Mouse (Mus musculus) lung, embryonic 16.5 days (tissue): Measurements from ENCODE around the gene Dnm2. TPM values are rescaled to one million over a fixed set of nuclear protein-coding genes. Genes with fewer than 3 reads are reported as not detected.
A peak's percentile ranks its signal among the peaks of the same experiment; 100 is the strongest.
"Not testable (repeated sequence)": the region's sequence is repeated elsewhere in the genome, so short reads cannot be mapped to it uniquely, and the experiment has no call there.

Experiments
- ATAC-seq: fragments of 200-750 bp; cut with Nextera tagmentation; 2 replicates; pipeline ENCODE4 v1.8.0; 2017; ENCODE audit warnings: low read depth, mild to moderate bottlenecking, moderate library complexity
- H3K27ac ChIP-seq: fragments of 300-500 bp; sonication (generic); 2 replicates; pipeline ENCODE4 v1.5.1; 2014; ENCODE audit warnings: mild to moderate bottlenecking, control low read depth, low read length
- H3K27me3 ChIP-seq: fragments of 300-500 bp; sonication (generic); 2 replicates; pipeline ENCODE4 v1.6.1; 2014; ENCODE audit warnings: low read depth, low read length, mixed read lengths; ENCODE audit not compliant: control insufficient read depth, insufficient read depth
- H3K36me3 ChIP-seq: fragments of 300-500 bp; sonication (generic); 2 replicates; pipeline ENCODE4 v1.6.1; 2014; ENCODE audit warnings: low read length; ENCODE audit not compliant: control insufficient read depth, insufficient read depth
- H3K4me1 ChIP-seq: fragments of 300-500 bp; sonication (generic); replicated peaks from 2 replicates; pipeline ENCODE4 v1.6.1; 2014; ENCODE audit warnings: low read length, mixed read lengths; ENCODE audit not compliant: control insufficient read depth, insufficient read depth
- H3K4me2 ChIP-seq: fragments of 300-500 bp; sonication (generic); 2 replicates; pipeline ENCODE4 v1.6.1; 2014; ENCODE audit warnings: low read depth, low read length, control low read depth
- H3K4me3 ChIP-seq: fragments of 300-500 bp; sonication (generic); 2 replicates; pipeline ENCODE4 v1.5.1; 2014; ENCODE audit warnings: mild to moderate bottlenecking, low read length, control low read depth
- H3K9ac ChIP-seq: fragments of 300-500 bp; sonication (generic); 2 replicates; pipeline ENCODE4 v1.6.1; 2014; ENCODE audit warnings: low read length, control low read depth
- H3K9me3 ChIP-seq: fragments of 300-500 bp; sonication (generic); 2 replicates; pipeline ENCODE4 v1.6.1; 2016; ENCODE audit warnings: low read length; ENCODE audit not compliant: control insufficient read depth
- WGBS: fragments of 180-500 bp; shearing (Covaris S2); extraction: QIAGEN DNeasy Blood & Tissue Kit; methylation state at CpG from one replicate; pipeline ENCODE4 v1.1.7; 2014; 5-methylcytosine and 5-hydroxymethylcytosine counted together
- polyA plus RNA-seq: library from polyadenylated mRNA; unstranded; fragments of >200 nt; fragmentation: Nextera tagmentation; extraction: Ambion mirVana; gene quantifications from 2 replicates; pipeline ENCODE4 v1.2.1, GENCODE M21; 2015

Gene Dnm2
- polyA plus RNA-seq, 1 experiment from 2014 or later = 77.5 TPM

DNA sequence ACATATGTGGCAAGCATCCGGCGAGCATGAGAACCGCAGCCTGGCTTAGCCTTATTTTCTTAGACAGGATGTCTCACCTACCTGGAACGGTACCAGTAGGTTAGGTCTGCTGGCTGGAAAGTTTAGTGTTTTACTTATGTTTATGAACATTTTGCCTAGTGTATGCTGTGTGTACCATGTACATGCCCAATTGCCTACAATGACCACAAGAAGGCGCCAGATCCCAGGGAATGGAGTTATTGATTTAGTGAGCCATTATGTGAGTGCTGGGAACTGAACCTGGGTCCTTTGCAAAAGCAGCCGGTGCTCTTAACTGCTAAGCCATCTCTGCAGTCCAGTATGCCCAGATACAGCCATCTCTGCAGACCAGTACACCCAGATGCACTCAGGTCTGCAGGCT lies 53.0 kb downstream of the Dnm2 start:
- Histone ChIP-seq H3K27me3 (no peaks in the 10 kb centered on the region), H3K9me3 (0 out of 2 replicates have a peak, but pooled peaks cover 3% of the 10 kb centered on the region), H3K4me2 (no peak overlapping the region), H3K4me3 (no peak overlapping the region), H3K27ac (no peak overlapping the region), H3K9ac (no peak overlapping the region), H3K36me3 (peaks cover 41% of the 10 kb centered on the region), H3K4me1 (no peaks in the 10 kb centered on the region)
- WGBS = 94% methylated on average over 6 of the region's 6 CpGs
- ATAC-seq = no peak

DNA sequence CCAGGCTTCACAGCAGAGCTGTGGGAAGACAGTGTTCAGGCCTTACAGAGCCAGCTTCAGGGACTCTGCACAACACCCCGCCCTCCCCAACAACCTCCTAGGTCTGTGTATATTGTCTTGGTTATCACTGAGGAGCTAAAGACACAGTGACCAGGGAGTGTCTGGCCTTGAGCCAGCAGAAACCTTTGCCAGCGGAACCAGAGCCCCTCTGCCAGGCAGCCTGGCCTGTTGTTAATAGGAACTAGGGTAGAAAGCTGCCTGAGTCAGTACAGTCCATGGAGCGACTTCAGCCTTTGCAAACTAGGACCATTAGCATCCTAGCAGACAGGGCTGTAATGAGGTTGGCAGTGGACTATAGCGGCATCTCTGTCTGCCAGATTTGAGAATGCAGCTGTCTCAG lies 59.4 kb downstream of the Dnm2 start:
- WGBS = 92% methylated on average over 4 of the region's 4 CpGs

DNA sequence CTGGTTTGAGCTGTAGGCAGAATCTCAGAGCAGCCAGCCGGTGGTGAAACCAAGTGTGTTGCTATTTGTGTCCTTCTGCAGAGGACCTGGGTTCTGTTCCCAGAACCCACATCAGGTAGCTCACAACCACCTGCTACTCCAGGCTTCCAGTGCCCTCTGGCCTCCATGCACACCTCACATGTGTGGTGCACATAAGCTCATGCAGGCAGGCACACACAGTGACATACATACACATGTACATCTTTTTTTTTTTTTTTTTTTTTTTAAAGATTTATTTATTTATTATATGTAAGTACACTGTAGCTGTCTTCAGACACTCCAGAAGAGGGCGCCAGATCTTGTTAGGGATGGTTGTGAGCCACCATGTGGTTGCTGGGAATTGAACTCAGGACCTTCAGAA lies 63.5 kb downstream of the Dnm2 start:
- not testable (repeated sequence) for H3K4me1 ChIP-seq, H3K9me3 ChIP-seq, H3K4me3 ChIP-seq, H3K4me2 ChIP-seq, ATAC-seq, H3K9ac ChIP-seq, H3K27me3 ChIP-seq, H3K36me3 ChIP-seq, H3K27ac ChIP-seq
- WGBS = 95% methylated on average over 1 of the region's 2 CpGs

More for the DNA sequence above, 59.4 kb downstream of the Dnm2 start:
- Histone ChIP-seq H3K36me3 (peaks cover 12% of the 10 kb centered on the region), H3K4me3 (no peak overlapping the region), H3K27me3 (no peaks in the 10 kb centered on the region), H3K4me1 (no peaks in the 10 kb centered on the region), H3K9me3 (no peaks in the 10 kb centered on the region), H3K9ac (no peak overlapping the region), H3K4me2 (no peak overlapping the region), H3K27ac (no peak overlapping the region)
- ATAC-seq = no peak

DNA sequence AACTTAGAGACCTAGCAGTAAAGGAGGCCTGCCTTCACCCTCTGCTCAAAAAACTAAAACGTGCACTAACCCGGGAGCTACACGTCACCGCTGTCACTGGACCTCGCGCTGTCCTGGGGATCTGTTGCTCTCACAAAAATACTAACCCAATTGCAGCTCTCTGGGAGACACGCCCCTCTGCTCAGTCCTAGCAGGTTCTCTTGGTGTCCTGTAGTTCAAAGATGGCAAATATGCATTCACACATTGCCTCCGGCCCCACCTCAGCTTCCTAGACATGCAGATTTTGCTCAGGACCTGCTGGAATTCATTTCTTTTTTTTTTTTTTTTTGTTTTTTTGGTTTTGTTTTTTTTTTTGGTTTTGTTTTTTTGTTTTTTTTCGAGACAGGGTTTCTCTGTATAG lies 66.0 kb downstream of the Dnm2 start:
- Histone ChIP-seq H3K27ac (no peak overlapping the region), H3K27me3 (no peaks in the 10 kb centered on the region), H3K4me2 (no peak overlapping the region), H3K9me3 (no peaks in the 10 kb centered on the region), H3K4me3 (no peak overlapping the region), H3K4me1 (no peaks in the 10 kb centered on the region), H3K9ac (no peak overlapping the region), H3K36me3 (peaks cover 9% of the 10 kb centered on the region)
- 89% methylated on average over 9 of the region's 9 CpGs for WGBS
- ATAC-seq = no peak

DNA sequence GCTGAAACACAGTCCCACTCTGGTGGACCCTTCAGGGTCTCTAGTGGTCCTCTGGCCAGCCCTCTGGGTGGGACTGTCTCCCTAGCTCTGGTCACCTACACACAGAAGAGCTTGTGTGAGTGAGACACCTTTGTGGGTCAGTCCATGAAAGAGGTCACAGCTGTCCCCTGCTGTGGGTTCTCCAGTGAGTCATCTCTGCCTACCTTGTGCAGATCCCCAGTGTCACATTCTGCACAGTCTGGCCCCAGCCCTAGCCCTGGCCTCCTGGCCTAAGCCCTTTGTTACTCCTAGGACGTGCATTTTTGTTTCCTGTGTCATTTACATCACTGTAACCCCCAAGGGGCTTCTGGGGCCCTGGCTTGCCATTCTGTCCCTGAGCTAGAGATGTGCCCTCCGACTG lies 69.2 kb downstream of the Dnm2 start:
- H3K9me3 ChIP-seq = no peaks in the 10 kb centered on the region
- WGBS = 65% methylated on average over 2 of the region's 2 CpGs
- no peak overlapping the region for H3K9ac ChIP-seq
- peaks cover 5% of the 10 kb centered on the region; the same call in 1 of the 2 replicates for H3K36me3 ChIP-seq
- ATAC-seq = no peak
- no peak overlapping the region for H3K4me3 ChIP-seq
- no peaks in the 10 kb centered on the region for H3K27me3 ChIP-seq
- no peaks in the 10 kb centered on the region for H3K4me1 ChIP-seq
- no peak overlapping the region for H3K27ac ChIP-seq
- no peak overlapping the region for H3K4me2 ChIP-seq

DNA sequence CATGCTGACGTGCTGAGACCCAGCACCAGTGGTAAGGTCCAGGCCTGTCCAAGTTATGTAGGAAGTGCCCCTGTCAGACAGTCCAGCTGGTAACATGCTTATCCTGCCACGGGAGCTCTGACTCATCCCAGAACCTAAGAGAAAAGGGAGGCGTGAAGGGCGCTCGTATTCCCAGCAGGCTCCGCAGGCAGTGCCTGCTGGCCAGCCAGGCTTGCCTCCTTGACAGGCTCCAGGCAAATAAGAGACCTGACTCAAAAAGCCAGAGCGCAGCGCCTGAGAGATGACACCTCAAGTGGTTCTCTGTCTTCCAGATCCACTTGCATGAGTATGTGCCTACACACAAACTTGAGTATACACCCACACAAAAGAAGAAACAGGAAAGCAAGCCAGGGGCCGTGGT lies 70.0 kb downstream of the Dnm2 start:
- Histone ChIP-seq H3K27ac (no peak overlapping the region), H3K36me3 (peaks cover 11% of the 10 kb centered on the region), H3K9ac (no peak overlapping the region), H3K4me3 (no peak overlapping the region), H3K27me3 (no peaks in the 10 kb centered on the region), H3K9me3 (no peaks in the 10 kb centered on the region), H3K4me1 (no peaks in the 10 kb centered on the region), H3K4me2 (no peak overlapping the region)
- WGBS = 81% methylated on average over 9 of the region's 9 CpGs
- ATAC-seq = no peak

DNA sequence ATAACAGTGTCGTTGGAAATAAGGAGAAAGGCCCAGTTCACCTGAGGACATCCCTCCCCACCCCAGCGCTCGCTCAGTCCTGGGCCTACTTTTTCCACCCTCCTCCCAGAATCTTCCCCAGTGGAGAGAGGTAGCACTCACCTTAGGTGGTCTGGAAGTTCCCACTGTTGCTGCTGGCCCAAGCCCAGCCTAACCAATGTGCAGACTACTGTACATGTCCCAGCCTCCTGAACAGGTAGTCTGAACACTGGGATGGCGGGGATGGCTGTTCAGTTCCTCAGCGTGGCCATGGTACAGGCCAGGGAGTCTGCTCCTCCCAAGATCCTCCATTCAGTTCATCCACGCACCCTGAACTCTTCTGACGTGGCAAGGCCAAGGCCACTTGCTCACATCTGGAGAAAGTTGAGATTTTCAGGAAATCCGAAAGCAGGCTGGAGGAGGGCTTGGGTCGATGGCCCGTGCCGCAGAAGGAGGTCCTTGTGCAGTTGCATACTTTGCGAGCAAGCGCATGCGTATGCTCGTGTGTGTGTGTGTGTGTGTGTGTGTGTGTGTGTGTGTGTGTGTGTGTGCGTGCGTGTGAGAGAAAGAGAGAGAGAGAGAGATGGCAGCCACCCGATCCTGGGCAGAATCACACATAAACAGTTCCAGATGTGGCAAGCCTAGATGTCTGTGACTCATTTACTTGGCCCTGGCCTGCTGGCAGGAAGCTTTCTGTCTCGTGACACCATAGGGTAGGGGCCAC lies 71.8 kb downstream of the Dnm2 start:
- Histone ChIP-seq H3K9ac (0 out of 2 replicates have a peak overlapping the region, but pooled peaks have one; percentile 13), H3K4me1 (no peaks in the 10 kb centered on the region), H3K27ac (peak overlapping the region; percentile 3; the same call in 1 of the 2 replicates), H3K4me3 (no peak overlapping the region), H3K9me3 (no peaks in the 10 kb centered on the region), H3K4me2 (0 out of 2 replicates have a peak overlapping the region, but pooled peaks have one; percentile 6), H3K27me3 (no peaks in the 10 kb centered on the region), H3K36me3 (peaks cover 14% of the 10 kb centered on the region)
- 73% methylated on average over 18 of the region's 19 CpGs for WGBS
- peak; percentile 64 for ATAC-seq

DNA sequence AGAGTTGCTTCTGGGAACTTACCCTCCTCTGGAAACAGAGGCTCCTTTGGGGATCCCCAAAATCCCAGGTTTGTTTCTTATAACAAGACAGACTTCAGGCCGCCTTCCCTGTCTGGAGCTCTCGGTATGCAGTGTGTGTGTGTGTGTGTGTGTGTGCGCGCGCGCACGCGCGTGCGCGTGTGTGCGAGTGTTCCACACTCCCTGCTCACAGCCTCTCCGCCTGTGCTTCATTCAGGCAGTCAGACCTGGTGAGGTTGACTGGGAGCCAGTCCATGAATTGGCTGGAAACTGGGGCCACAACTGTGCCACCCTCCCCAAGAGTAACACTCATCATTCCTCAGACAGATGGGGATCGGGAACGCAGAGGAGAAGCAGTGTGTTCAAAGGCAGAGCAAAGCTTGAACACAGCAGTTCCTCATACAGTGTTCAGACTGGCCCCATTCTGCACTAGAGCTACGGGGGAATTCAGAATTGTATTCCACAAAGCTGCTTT lies 72.4 kb downstream of the Dnm2 start:
- Histone ChIP-seq H3K36me3 (peaks cover 14% of the 10 kb centered on the region), H3K27me3 (no peaks in the 10 kb centered on the region), H3K4me3 (no peak overlapping the region), H3K4me2 (no peak overlapping the region), H3K4me1 (no peaks in the 10 kb centered on the region), H3K9me3 (no peaks in the 10 kb centered on the region), H3K9ac (no peak overlapping the region), H3K27ac (peak overlapping the region; percentile 3; the same call in 1 of the 2 replicates)
- WGBS = 90% methylated on average over 16 of the region's 16 CpGs
- ATAC-seq = no peak

DNA sequence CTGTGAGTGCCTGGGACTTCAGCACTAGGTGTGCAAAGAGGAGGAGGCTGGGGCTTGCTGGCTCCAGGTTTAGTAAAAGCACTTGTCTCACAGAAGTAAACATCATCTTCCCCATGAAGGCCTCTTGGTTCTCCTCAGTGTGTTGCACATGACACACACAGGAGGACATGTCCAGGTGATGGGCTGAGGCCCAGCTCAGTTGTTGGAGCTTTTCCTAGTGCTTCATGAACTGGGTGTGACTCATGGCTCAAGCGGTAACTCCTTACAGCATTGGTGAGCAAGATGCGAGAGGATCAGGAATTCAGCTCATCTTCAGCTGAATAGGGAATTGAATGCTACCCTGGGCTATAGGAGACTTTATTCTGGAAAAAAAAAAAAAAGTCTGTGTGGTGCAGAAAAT lies 73.0 kb downstream of the Dnm2 start:
- Histone ChIP-seq H3K4me3 (no peak overlapping the region), H3K9ac (no peak overlapping the region), H3K4me1 (no peaks in the 10 kb centered on the region), H3K4me2 (no peak overlapping the region), H3K27ac (no peak overlapping the region), H3K36me3 (peaks cover 14% of the 10 kb centered on the region), H3K27me3 (no peaks in the 10 kb centered on the region), H3K9me3 (no peaks in the 10 kb centered on the region)
- WGBS = 91% methylated on average over 2 of the region's 2 CpGs
- ATAC-seq = no peak
